Mouse (Mus musculus): ENCODE data around the gene Soga1.

Soga1 gene

DNA sequence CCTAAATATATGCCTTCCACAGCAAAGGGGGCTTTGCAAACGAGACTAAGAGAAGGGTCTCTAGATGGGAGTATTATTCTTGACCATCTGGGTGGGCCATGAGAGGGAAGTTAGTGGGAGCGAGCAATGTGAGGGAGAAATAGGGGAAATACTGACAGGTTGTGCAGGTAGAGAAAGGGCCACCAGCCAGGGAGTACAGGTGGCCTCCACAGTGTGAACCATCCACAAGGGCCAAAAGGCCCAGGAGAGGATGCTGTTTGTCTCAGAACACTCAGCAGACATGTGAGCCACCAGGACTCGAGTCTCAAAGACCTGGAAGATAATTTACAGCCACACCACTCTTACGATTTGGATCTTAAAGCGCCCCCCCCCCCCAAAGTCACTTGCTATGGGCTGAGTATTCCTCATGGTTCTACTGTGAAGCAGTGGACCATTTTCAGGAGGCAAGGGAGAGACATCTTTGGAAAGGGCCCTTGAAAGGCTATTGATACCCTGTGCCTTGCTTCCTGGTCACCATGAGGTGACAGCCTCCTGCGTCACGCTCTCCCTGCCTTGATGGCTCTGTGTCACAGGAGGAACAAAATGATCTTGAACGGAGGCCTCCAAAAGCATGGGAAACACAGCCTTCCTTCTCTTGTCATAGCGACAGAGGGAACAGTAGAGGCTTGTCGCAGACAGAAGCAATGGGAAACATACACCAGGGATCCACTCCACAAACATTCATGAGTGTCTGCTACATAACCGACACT lies 18.3 kb downstream of the Soga1 start:
- DNase-seq, result peak; percentile 77

DNA sequence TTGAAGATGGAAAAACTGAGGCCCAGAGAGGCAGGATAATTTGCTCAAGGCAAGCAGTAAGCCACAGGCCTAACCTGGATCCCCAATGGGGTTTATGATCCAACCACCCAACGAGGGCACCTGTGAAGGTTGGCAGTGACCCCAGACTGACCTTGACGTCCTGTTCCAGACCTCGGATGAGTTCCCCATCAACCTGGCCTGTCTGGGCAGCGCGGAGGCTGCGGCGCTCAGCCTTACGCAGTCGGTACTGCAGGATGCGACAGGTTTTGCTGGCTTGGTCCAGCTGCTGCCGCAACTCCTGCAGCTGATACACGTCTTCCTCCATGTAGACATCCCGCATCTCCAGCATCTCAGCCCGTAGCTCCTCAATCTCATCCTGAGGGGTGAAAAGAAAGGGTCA lies 19.0 kb downstream of the Soga1 start:
- no peak for DNase-seq

DNA sequence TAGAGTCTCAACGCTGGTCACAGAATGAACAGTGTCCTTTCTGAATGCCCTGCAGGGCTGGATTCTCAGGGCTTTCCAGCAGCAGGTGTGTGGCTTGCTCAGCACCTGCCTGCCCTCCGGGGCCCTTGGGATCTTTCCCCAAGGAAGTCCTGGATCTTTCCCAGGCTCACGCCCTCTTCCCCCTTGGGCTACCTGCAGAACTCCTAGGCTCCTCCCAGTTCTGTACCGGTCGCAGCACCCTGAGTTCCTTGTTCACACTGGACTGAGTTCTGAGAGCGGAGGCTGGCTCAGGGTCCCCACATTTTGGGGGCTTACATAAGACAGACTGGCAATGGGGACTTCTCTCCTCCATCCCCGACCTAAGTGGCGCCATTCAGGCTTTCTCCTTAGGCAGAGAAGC lies 19.9 kb downstream of the Soga1 start:
- no peak for DNase-seq

DNA sequence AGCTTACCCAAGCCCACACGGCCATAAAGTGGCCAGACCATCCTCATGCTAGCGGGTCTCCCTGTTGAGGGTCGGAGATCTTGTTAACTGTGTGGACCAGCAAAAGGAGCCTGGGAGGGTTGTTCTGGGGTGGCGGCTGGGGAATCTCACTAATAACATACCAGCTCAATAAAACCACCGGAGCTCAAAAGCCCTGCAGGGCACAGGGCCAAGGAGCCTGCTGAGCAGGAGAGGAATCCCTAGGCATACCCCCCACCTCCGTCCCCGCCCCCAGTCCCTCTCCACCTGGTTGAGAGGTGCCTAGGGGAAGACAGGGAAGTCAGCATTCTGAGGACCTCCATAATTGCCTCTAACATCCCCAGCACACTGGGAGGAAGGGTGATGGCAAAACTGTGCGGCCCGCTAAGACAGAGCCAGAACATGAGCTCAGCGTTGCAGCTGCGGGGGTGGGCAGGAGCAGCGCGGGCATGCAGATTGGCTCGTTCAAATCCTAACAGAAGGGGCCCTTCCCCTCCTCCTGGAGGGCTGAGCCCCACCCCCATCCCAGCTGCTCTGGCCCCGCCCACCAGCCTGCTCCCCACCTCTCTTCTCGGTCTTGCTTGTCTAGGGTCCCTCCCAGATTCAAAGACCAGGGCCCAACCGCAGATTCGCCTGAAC lies 20.6 kb downstream of the Soga1 start:
- peak; percentile 70 to 82 for DNase-seq

DNA sequence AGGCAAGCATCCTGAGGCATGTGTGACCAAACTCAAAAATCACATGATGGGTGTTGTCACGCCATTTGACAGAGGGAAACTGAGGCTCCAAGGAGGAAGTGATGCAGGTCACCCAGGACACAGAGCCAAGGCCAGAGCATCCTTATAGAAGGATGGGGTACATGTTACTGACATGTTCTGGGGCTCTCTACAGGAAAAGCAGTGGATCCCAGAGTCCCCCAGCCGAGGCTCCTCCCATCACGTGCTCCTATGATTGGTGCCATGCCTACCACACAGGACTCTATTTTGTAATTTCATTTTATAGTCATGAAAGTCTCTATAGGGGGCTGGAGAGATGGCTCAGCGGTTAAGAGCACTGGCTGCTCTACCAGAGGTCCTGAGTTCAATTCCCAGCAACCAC lies 21.3 kb downstream of the Soga1 start:
- DNase-seq, result no peak

DNA sequence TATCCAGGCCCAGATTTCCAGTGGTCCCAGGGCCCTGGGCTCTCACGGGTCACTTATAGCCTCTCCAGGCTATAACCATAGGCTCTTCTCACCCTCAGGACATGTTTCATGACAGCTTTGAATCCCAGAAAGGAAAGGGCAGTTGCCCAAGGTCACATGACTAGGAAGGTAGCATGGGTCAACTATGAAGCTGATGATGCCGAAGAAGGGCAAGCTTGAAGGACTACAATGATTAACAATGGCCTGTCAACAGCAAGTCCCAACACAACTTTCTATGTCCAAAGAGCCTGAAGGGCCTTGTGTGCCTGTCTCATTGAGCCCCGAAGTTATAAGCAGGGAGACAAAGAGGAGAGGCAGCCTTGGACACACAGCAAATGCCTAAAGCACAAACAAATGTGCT lies 21.9 kb downstream of the Soga1 start:
- DNase-seq, result no peak

DNA sequence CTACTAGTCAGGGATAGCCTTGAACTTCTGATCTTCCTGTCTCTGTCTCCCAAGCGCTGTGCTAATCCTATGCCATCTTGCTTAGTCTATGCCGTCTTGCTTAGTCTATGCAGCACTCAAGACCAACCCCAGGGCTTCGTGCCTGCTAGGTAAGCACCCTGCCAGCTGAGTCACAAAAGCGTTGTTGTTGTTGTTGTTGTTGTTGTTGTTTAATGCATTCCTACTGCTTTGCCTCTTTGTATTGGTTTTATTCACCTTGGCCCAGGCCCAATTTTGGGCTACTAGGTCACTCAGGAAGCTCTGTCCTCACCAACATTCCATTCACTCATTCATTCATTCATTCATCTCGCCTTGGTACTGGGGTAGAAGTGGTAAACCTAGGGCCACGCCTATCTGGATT lies 23.3 kb downstream of the Soga1 start:
- DNase-seq, result no peak

DNA sequence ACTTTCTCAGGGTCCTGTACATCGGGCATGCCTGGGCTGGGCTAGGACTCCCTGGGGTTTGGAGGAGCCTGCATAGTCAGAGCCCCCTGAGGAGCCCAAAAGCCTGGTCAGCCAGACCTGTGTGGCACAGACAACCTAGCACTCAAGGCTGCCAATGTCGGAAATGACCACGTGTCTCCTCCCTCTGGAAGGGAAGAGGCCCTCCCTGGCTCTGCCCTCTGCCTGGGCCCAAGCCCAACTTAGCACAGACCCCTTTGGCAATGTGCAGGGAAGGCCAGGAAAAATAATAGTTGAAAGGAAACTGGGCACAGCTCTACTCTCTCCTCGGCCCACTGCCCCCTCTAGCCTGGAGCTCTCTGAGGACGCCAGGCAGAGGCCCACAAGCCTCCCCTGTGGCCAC lies 24.2 kb downstream of the Soga1 start:
- peak in 1 of 2 experiments; percentile 59 for DNase-seq

DNA sequence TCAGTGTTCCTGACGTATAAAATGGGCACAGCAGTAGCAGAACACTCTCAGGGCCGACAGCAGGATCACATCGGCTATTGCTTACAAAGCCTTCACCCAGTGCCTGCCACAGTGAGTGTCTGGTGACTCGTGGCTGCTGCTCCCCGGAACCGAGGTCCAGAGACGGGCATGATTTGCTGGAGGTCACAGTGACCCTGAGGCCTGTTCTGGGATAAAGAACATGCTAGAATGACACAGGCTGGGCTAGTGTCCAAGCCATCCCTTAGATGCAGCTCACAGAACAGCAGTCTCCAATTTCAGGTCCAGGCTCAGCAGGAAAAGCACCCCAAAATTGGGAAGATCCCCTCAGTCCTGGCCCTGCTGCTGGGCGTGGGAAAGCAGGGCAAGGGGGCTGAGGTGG lies 24.8 kb downstream of the Soga1 start:
- no peak for DNase-seq

DNA sequence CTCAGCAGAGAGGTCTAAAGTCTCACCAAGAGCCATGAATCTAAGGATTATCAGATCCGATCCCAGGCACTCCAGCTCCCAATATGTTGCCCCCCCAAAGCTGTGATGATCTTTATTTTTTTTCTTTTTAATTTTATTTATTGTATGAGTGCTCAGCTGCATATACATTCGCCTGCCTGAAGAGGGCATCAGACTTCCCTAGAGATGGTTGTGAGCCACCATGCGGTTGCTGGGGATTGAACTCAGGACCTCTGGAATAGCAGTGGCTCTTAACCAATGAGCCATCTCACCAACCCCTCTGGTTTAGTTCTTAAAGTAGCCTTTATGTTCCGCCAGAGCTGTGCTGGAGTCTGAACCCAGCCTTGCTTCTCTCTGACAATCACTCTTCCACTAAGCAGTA lies 25.3 kb downstream of the Soga1 start:
- DNase-seq, result no peak

DNA sequence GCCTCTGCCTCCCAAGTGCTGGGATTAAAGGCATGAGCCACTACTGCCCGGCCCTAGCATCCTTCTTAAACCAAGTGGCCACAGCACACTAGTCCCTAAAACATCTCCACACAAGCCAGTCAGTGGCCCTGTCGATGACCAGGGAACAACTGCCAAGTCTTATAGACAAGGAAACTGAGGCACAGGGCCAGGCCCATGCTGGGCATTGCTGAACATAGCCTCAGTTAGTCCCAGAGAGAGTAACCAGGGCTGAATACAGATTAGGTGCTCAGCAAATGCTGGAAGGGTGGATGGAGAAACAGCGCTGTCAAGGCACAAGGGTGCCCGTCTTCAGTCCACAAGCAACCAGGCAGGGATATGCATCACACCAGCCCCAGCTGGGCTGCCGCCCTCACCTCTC lies 25.9 kb downstream of the Soga1 start:
- DNase-seq, result no peak

DNA sequence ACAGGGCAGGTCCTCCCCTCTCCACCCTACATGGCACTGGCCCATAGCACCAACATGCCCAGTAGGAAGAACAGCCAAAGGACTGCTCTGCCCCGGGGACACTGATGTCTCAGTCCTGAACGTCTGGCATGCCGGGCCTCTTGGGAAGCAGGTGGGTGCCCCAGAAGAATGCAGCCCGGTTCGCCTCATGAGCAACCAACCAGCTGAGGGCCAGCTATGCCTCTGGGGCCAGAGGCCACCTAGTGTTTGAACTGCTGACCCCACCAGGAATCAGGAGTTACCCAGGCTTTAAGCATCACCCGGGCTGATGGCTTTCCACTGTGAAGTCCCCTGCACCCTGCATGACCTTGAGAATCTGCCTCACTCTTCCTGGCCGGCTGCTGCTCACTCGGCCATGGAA lies 26.6 kb downstream of the Soga1 start:
- no peak for DNase-seq

DNA sequence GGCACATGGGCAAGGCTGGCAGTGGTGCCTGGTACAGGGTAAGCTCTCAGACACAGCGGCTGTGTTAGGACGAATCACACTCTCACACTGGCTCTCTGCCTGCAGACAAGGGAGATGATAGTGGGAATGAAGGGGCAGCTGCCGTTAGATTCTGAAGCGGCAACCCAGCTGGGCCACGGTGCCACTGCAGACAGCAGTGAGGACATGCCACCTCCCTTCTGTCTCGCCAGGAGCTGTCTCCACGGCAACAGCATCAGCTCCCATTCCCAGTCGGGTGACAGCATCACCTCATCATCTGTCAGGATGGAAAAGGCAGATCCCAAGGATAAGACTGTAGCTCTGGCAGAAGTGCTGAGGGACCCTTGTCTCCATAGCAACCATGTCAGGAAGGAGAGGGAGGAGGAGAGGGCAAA lies 29.2 kb downstream of the Soga1 start:
- DNase-seq, result no peak

DNA sequence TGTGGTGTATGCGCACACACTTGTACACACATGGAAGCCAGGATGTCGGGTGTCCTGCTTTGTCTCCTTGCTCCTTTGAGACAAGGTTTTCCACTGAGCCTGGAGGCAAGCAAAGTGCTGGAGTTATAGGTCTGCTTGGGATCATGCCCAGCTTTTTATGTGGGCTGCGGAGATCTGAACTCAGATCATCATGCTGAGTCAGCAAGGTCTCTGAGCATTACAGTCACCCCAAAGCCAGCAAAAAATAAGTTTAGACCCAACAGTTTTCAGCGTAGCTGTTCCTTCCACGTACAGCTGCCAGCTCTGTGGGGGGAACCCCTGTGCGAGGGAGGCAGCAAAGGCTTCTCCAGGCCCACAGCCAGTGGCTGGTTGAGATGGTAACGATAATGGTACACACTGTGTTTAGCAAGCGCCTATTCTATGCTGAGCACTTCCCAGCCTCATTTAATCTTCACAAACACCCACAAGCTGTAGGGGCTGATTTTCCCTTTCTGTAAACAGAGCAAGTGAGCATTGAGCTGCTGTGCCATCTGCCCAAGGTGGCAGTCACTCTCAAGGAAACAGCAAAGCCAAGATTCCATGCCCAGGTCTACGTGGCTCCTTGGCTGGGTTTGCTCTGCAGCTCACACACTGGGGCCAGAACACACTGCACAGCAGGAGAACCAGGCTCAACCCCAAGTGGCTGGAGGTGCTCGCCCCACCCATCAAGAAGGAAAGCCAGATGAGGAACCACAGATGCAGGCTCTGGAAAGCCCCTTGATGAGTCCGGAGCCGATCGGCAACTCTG lies 30.5 kb downstream of the Soga1 start:
- peak; percentile 54 to 63 for DNase-seq

DNA sequence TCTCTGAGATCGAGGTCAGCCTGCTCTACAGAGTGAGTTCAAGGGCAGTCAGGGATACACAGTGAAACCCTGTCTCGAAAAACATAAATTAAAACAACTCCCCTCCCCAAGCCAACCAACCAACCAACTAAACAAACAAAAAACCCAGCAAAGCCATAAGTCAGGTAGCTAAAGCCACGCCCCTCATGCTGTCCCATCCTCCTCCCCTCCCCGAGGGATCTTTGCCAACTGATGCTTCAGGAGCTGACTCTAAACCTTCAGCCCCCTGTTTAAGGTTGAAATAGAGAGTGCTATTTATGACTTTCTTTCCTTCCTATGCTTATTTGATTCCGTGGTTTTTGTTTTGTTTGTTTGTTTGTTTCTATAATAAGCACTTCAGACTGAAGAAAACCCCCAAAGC lies 32.1 kb downstream of the Soga1 start:
- DNase-seq, result no peak

DNA sequence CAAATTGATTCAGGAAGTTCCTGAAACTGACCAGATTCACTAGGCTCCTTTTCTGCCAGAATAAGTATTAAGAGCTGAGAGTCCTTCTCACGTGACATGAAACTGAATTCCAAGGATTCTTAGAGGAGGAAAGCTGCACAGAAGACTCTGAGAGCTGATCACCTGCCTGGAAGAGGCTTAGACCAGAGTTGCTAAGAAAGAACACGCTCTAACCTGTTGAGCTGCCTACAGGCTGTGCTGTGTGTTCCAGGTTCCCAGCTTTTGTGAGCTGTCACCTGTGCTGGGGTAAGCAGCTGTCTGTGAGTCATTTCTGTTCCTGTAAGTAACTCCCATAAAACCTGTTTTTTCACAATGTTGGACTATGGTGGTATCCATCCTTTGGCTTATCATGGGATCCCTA lies 33.1 kb downstream of the Soga1 start:
- no peak for DNase-seq

DNA sequence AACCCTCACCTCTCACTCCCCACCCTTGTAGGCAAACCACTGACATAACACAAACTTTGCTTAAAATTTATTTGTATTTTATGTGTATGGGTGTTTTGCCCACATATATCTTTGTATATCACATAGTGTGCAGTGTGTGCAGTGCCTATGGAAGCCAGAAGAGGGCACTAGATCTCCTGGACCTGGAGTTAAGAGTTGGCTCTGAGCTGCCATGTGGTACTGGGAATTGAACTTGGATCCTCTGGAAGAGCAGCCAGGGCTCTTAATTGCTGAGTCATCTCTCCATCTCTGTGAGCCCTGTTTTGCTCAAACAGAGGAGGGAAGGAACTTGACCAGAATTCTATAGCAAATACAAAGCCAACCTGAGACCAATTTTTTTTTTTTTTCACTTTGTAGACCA lies 35.1 kb downstream of the Soga1 start:
- DNase-seq, result no peak

DNA sequence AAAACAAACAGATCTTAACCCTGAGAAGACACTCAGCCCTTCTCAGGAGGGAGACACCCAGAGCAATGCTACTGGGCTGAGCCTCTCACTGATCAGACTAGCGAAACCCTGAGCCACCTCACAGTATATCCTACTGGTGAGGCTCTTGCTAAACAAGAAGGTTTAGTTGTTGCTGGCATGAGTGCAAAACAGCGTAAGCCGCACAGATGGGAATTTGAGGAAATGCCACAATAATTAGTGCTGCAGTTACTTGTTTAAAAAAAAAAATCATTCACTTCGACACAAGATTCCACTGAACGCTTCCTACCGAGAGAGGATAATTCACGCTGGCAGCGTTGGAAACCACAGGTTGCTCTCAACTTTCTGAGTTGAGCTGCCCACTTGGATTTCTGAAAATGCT lies 35.5 kb downstream of the Soga1 start:
- no peak for DNase-seq

DNA sequence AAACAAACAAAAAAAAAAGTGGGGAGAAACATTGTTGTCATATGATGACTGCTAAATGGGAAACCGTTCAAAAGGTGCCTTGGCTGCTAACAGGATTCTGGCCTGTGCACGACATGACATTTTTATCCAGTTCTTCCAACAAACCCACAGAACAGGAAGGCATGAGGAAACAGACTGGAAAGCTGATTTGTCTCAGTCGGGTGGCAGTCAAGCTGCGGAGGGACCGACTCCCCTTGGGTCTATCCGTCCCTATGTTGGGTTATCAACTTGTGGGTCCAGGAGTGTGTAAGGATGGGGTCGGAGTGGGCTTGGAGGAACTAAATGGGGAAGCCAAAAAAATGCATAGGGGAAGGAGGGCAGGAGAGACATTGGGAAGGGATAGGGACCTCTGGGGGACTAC lies 37.6 kb downstream of the Soga1 start:
- no peak for DNase-seq

DNA sequence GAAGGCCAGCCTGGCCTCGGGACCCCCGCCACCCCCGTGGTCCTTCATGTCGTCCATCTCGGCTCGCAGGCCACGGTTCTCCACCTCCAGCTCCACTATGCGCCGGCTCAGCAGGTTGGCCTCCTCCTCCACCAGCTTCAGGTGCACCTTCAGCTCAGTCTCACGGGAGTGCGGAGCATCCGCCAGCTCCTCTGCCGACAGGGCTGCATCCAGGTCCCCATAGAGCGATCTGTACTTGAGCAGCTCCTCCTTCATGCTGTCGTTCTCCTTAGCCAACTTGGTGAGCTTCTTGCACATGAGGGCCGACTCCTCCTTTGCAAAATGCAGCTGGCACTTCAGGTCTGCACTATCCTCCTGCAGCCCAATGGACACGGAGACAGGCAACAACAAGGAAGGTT lies 38.4 kb downstream of the Soga1 start:
- no peak for DNase-seq

DNA sequence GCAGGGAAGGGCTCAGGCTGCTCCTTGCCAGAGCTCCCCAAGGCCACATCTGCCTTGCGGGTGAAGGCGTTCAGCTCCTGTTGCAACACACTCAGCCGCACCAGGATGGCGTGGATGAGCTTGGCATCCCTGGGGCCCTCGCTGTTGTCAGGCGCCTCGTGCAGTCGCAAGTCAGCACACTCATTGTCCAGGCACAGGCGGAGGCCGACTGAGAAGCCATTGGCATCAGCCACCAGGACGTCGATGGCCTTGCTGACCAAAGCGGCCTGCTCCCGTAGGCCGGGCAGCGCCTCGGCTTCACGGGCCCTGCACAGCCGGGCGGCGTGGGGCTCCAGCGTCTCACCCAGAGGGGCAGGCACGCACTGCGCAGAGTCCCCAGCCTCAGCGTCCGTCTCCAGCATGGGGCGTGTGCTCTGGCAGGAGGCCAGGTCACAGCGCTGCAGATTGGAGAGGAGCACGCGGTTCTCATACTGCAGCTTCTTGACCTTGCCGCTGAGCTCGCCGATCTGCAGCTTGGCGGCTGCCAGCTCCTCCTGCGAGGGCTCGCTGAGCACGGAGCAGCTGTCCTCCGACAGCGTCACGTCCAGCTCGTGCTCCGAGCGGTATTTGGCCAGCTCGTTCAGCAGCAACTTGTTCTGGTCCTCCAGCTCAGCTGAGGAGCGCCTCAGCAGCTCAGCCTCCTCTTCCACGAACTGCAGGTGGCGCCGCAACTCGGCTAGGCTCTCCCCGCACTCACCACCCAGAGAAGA lies 39.0 kb downstream of the Soga1 start:
- peak; percentile 63 for DNase-seq

DNA sequence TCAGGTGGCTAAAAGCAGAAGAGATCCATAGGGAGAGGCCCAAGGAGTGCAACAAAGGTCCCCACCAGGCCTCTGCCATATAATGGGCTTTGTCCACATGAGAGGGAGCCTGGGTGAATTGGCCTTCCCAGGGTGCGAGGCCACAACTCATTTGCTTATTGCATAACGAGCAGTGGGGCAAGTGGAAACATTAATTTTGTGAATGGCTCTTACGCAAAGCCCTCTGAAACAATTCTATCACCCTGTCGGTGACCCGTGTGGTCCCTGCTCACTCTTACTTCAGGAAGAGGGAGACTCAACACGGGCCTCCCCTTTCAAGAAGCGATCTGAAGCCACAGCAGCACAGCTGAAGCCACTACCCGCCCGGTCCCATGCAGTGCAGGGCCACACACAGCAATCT lies 41.8 kb downstream of the Soga1 start:
- no peak for DNase-seq

DNA sequence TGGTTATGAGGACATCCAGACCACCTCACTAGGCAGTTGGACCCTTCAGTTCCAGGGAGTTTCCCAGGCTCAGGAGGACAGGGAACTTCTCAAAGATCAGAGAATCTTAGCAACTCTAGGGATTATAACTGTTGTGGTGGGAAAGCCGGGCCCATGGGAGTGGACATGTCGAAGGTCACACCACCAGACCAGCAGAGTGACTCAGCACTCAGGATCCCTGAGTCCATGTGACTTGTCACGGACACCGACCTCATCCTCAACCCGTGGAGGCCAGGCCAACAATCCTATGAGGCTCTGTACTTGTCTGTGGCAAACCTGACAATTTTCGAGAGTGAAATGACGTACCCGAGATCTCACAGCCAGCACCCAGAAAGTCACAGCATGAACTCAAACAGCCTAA lies 42.7 kb downstream of the Soga1 start:
- DNase-seq, result no peak
